Mouse (Mus musculus) frontal cortex, adult 2 months (tissue): ENCODE measurements around the gene Capn15. TPM values are rescaled to one million over a fixed set of nuclear protein-coding genes. Genes with fewer than 3 reads are reported as not detected.

Experiments
- DNase-seq, 2 experiments: peaks; one replicate each; pipeline ENCODE4 v3.0.0; 2022; ENCODE audit warnings: low spot score in 1 of 2; ENCODE audit errors: extremely low spot score in 1 of 2
- polyA plus RNA-seq: library from polyadenylated mRNA; depleted of rRNA; stranded (reverse); fragments of >200 nt; gene quantifications from 2 replicates; pipeline ENCODE4 v1.2.3, GENCODE M21; 2012

Gene Capn15
- polyA plus RNA-seq, 1 experiment = 48.5 TPM

GRCm38 (mm10) chr17:26003864-26004263, 18.3 kb upstream of the Capn15 start:
- DNase-seq = no peak

- no peak for DNase-seq
Measured at GRCm38 (mm10) chr17:25998425-25998824, 12.8 kb upstream of the Capn15 start.

GRCm38 (mm10) chr17:25993489-25993888, 7.9 kb upstream of the Capn15 start:
- DNase-seq = no peak

GRCm38 (mm10) chr17:25992274-25992673, 6.7 kb upstream of the Capn15 start:
- no peak for DNase-seq

GRCm38 (mm10) chr17:25990331-25990730, 4.7 kb upstream of the Capn15 start:
- DNase-seq = no peak

- peak in 1 of 2 experiments; percentile 16 for DNase-seq
Measured at GRCm38 (mm10) chr17:25984556-25985305, 865 bp downstream of the Capn15 start.

- no peak for DNase-seq
Measured at GRCm38 (mm10) chr17:25984066-25984465, 1.5 kb downstream of the Capn15 start.

GRCm38 (mm10) chr17:25982913-25983312, 2.7 kb downstream of the Capn15 start:
- no peak for DNase-seq

- peak in 1 of 2 experiments; percentile 49 for DNase-seq
Measured at GRCm38 (mm10) chr17:25980854-25981253, 4.7 kb downstream of the Capn15 start.

GRCm38 (mm10) chr17:25979829-25980738, 5.5 kb downstream of the Capn15 start:
- DNase-seq = no peak

GRCm38 (mm10) chr17:25970954-25971707, 14.5 kb downstream of the Capn15 start:
- no peak for DNase-seq

GRCm38 (mm10) chr17:25970448-25970847, 15.1 kb downstream of the Capn15 start:
- no peak for DNase-seq

GRCm38 (mm10) chr17:25968176-25968575, 17.4 kb downstream of the Capn15 start:
- DNase-seq = no peak

- peak in 1 of 2 experiments; percentile 14 for DNase-seq
Measured at GRCm38 (mm10) chr17:25967652-25968051, 17.9 kb downstream of the Capn15 start.

- no peak for DNase-seq
Measured at GRCm38 (mm10) chr17:25964271-25964670, 21.3 kb downstream of the Capn15 start.

GRCm38 (mm10) chr17:25962413-25962905, 23.1 kb downstream of the Capn15 start:
- no peak for DNase-seq

GRCm38 (mm10) chr17:25961566-25961965, 24.0 kb downstream of the Capn15 start:
- DNase-seq = no peak

GRCm38 (mm10) chr17:25959630-25960467, 25.7 kb downstream of the Capn15 start:
- no peak for DNase-seq

- no peak for DNase-seq
Measured at GRCm38 (mm10) chr17:25958771-25959494, 26.7 kb downstream of the Capn15 start.
